Mouse (Mus musculus): ENCODE data around the gene Thada. TPM values are rescaled to one million over a fixed set of nuclear protein-coding genes. Genes with fewer than 3 reads are reported as not detected.

Gene Thada
- polyA plus RNA-seq, 1 experiment = 6.8 TPM

- Histone ChIP-seq H3K4me3 (replicated peaks; ENCODE audit: insufficient read depth, low read depth, low read length) (no peak overlapping the region), H3K27ac (ENCODE audit: insufficient read depth, low read length) (no peak overlapping the region), H3K4me1 (ENCODE audit: control insufficient read depth, insufficient read depth, low read length) (no peaks in the 10 kb centered on the region), H3K27me3 (ENCODE audit: control insufficient read depth, insufficient read depth, low read length) (no peaks in the 10 kb centered on the region)
- no peak for TF ChIP-seq CTCF (IDR thresholded peaks at IDR 0.05; ENCODE audit: borderline replicate concordance, insufficient read depth, low read depth, low read length)
- TF ChIP-seq POLR2A (IDR thresholded peaks at IDR 0.05; ENCODE audit: borderline replicate concordance, insufficient read depth, low read length) = no peak
- no peak for DNase-seq
- 92% methylated on average over 8 of the region's 8 CpGs for WGBS
These were observed 303.7 kb downstream of the Thada start for GRCm38 (mm10) chr17:84162211-84162760.

DNA sequence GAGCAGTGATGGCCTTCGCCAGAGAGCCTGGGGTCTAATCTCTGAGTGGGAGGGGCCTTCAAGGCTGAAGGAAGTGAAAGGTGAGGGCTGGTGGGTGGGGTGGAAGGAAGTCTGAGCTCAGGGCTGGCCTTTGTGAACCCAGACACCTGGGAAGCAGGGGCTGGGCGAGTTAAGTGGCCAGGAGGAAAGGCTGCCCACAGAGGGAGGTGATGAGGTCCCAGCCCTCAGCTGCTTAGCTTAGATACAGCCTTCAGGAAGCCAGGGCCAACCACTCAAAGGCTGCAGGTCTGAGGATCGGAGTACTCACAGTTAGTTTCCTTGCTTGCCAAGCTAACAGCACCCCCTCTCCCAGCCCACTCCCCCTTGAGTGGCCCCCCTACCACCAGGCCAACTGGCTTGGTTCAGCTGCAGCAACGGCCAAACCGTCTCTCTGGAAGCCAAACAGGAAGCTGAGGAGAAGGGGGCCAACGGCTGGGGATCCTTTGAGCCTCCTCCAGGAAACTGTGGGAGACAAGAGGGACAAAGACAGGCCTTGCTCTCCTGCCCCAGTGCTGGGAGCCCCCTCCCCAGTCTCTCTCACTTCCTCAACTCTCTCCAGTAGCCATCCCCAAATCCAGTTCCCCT is 304.7 kb downstream of the Thada start:
- TF ChIP-seq CTCF (IDR thresholded peaks at IDR 0.05; ENCODE audit: borderline replicate concordance, insufficient read depth, low read depth, low read length) = no peak
- no peak for TF ChIP-seq POLR2A (IDR thresholded peaks at IDR 0.05; ENCODE audit: borderline replicate concordance, insufficient read depth, low read length)
- Histone ChIP-seq H3K27me3 (ENCODE audit: control insufficient read depth, insufficient read depth, low read length) (no peaks in the 10 kb centered on the region), H3K4me1 (ENCODE audit: control insufficient read depth, insufficient read depth, low read length) (no peaks in the 10 kb centered on the region), H3K4me3 (replicated peaks; ENCODE audit: insufficient read depth, low read depth, low read length) (no peak overlapping the region), H3K27ac (ENCODE audit: insufficient read depth, low read length) (no peak overlapping the region)
- DNase-seq = no peak
- WGBS = 40% methylated on average over 6 of the region's 6 CpGs

- H3K4me1 ChIP-seq (ENCODE audit: control insufficient read depth, insufficient read depth, low read length) = no peaks in the 10 kb centered on the region
- H3K4me3 ChIP-seq (replicated peaks; ENCODE audit: insufficient read depth, low read depth, low read length) = no peak overlapping the region
- no peaks in the 10 kb centered on the region for H3K27me3 ChIP-seq (ENCODE audit: control insufficient read depth, insufficient read depth, low read length)
- TF ChIP-seq CTCF (IDR thresholded peaks at IDR 0.05; ENCODE audit: borderline replicate concordance, insufficient read depth, low read depth, low read length) (no peak), POLR2A (IDR thresholded peaks at IDR 0.05; ENCODE audit: borderline replicate concordance, insufficient read depth, low read length) (no peak)
- 76% methylated on average over 15 of the region's 15 CpGs for WGBS
- DNase-seq = no peak
- no peak overlapping the region for H3K27ac ChIP-seq (ENCODE audit: insufficient read depth, low read length)
These were observed 307.1 kb downstream of the Thada start for GRCm38 (mm10) chr17:84158891-84159290.

- Histone ChIP-seq H3K4me3 (replicated peaks; ENCODE audit: insufficient read depth, low read depth, low read length) (no peak overlapping the region), H3K4me1 (ENCODE audit: control insufficient read depth, insufficient read depth, low read length) (no peaks in the 10 kb centered on the region), H3K27ac (ENCODE audit: insufficient read depth, low read length) (no peak overlapping the region), H3K27me3 (ENCODE audit: control insufficient read depth, insufficient read depth, low read length) (no peaks in the 10 kb centered on the region)
- 84% methylated on average over 12 of the region's 12 CpGs for WGBS
- TF ChIP-seq CTCF (IDR thresholded peaks at IDR 0.05; ENCODE audit: borderline replicate concordance, insufficient read depth, low read depth, low read length) = no peak
- no peak for TF ChIP-seq POLR2A (IDR thresholded peaks at IDR 0.05; ENCODE audit: borderline replicate concordance, insufficient read depth, low read length)
- DNase-seq = no peak
These were observed 307.6 kb downstream of the Thada start for GRCm38 (mm10) chr17:84158461-84158795.

- WGBS = 90% methylated on average over 6 of the region's 6 CpGs
- no peak overlapping the region for H3K27ac ChIP-seq (ENCODE audit: insufficient read depth, low read length)
- H3K27me3 ChIP-seq (ENCODE audit: control insufficient read depth, insufficient read depth, low read length) = no peaks in the 10 kb centered on the region
- TF ChIP-seq CTCF (IDR thresholded peaks at IDR 0.05; ENCODE audit: borderline replicate concordance, insufficient read depth, low read depth, low read length) = no peak
- TF ChIP-seq POLR2A (IDR thresholded peaks at IDR 0.05; ENCODE audit: borderline replicate concordance, insufficient read depth, low read length) = no peak
- no peak overlapping the region for H3K4me3 ChIP-seq (replicated peaks; ENCODE audit: insufficient read depth, low read depth, low read length)
- H3K4me1 ChIP-seq (ENCODE audit: control insufficient read depth, insufficient read depth, low read length) = no peaks in the 10 kb centered on the region
- DNase-seq = no peak
These were observed 308.1 kb downstream of the Thada start for GRCm38 (mm10) chr17:84157743-84158460.

GRCm38 (mm10) chr17:84156748-84157742 is 309.0 kb downstream of the Thada start:
- 73% methylated on average over 19 of the region's 19 CpGs for WGBS
- no peak for TF ChIP-seq POLR2A (IDR thresholded peaks at IDR 0.05; ENCODE audit: borderline replicate concordance, insufficient read depth, low read length)
- no peak for TF ChIP-seq CTCF (IDR thresholded peaks at IDR 0.05; ENCODE audit: borderline replicate concordance, insufficient read depth, low read depth, low read length)
- Histone ChIP-seq H3K4me3 (replicated peaks; ENCODE audit: insufficient read depth, low read depth, low read length) (no peak overlapping the region), H3K27me3 (ENCODE audit: control insufficient read depth, insufficient read depth, low read length) (no peaks in the 10 kb centered on the region), H3K27ac (ENCODE audit: insufficient read depth, low read length) (no peak overlapping the region; the same call in 1 of the 2 replicates), H3K4me1 (ENCODE audit: control insufficient read depth, insufficient read depth, low read length) (no peaks in the 10 kb centered on the region)
- DNase-seq = no peak

- TF ChIP-seq CTCF (IDR thresholded peaks at IDR 0.05; ENCODE audit: borderline replicate concordance, insufficient read depth, low read depth, low read length) = no peak
- no peak for TF ChIP-seq POLR2A (IDR thresholded peaks at IDR 0.05; ENCODE audit: borderline replicate concordance, insufficient read depth, low read length)
- H3K27ac ChIP-seq (ENCODE audit: insufficient read depth, low read length) = no peak overlapping the region
- no peaks in the 10 kb centered on the region for H3K27me3 ChIP-seq (ENCODE audit: control insufficient read depth, insufficient read depth, low read length)
- no peaks in the 10 kb centered on the region for H3K4me1 ChIP-seq (ENCODE audit: control insufficient read depth, insufficient read depth, low read length)
- H3K4me3 ChIP-seq (replicated peaks; ENCODE audit: insufficient read depth, low read depth, low read length) = no peak overlapping the region
- no peak for DNase-seq
- 82% methylated on average over 13 of the region's 13 CpGs for WGBS
These were observed 309.8 kb downstream of the Thada start for GRCm38 (mm10) chr17:84156227-84156573.

Data from cerebellum, adult 2 months (tissue).